9 mouse cellular contexts compared by ENCODE assay signal in genomic region chr5:121815067-121815466, GRCm38 (mm10). TPM values are rescaled to one million over a fixed set of nuclear protein-coding genes. Genes with fewer than 3 reads are reported as not detected.
DNase-seq lines count a peak whose midpoint lies in the region; ATAC-seq and TF ChIP-seq lines count a peak whose summit lies in the region.
"Had no signal": no experiment of that assay in that cellular context is flagged by ENCODE, and none has a peak within 500 bp of the region (broad histone marks: within the 10 kb centered on the region; RNA-seq: fewer than 3 reads in every experiment).

No protein-coding gene starts in this region.

- no peak for ATAC-seq in forebrain, embryonic 15.5 days (replicated peaks)
- peak; percentile 49; the same call in 1 of the 2 replicates for ATAC-seq in lung, embryonic 14.5 days (ENCODE audit: insufficient read depth)
- ATAC-seq in stomach, embryonic 15.5 days (ENCODE audit: insufficient read depth, low FRiP score, low read depth) = 0 out of 2 replicates have a peak, but pooled peaks have one; percentile 33

- H3K36me3 ChIP-seq in forebrain, embryonic 10.5 days (replicated peaks) = peaks cover 99% of the 10 kb centered on the region
- H3K36me3 ChIP-seq in forebrain, embryonic 15.5 days = peaks cover 84% of the 10 kb centered on the region
- peaks cover 98% of the 10 kb centered on the region for H3K36me3 ChIP-seq in embryonic facial prominence, embryonic 10.5 days (replicated peaks)
- H3K36me3 ChIP-seq in kidney, adult 2 months (ENCODE audit: control insufficient read depth, insufficient read depth, low read length) = peaks cover 1% of the 10 kb centered on the region; the same call in 1 of the 2 replicates
- peaks cover 97% of the 10 kb centered on the region for H3K36me3 ChIP-seq in lung, embryonic 14.5 days (ENCODE audit: insufficient read depth)
- peaks cover 75% of the 10 kb centered on the region for H3K36me3 ChIP-seq in stomach, embryonic 15.5 days

- H3K4me2 ChIP-seq in forebrain, embryonic 15.5 days (replicated peaks) = no peak overlapping the region
- H3K4me2 ChIP-seq in lung, embryonic 14.5 days = no peak overlapping the region
- no peak overlapping the region for H3K4me2 ChIP-seq in stomach, embryonic 15.5 days
- H3K4me2 ChIP-seq: heart, embryonic 15.5 days had no signal

- TF ChIP-seq POLR2A in kidney, adult 2 months (IDR thresholded peaks at IDR 0.05; ENCODE audit: low read depth, low read length) = no peak

- H3K27ac ChIP-seq in forebrain, embryonic 10.5 days = no peak overlapping the region
- no peak overlapping the region for H3K27ac ChIP-seq in forebrain, embryonic 15.5 days (replicated peaks)
- no peak overlapping the region for H3K27ac ChIP-seq in embryonic facial prominence, embryonic 10.5 days (replicated peaks)
- no peak overlapping the region for H3K27ac ChIP-seq in kidney, adult 2 months (ENCODE audit: insufficient read depth, low read depth, low read length)
- H3K27ac ChIP-seq in lung, embryonic 14.5 days (ENCODE audit: low read depth) = no peak overlapping the region
- H3K27ac ChIP-seq in stomach, embryonic 15.5 days = no peak overlapping the region
- H3K27ac ChIP-seq: heart, embryonic 15.5 days had no signal

- peak; percentile 26 for DNase-seq in forebrain, embryonic 10.5 days (ENCODE audit: extremely low spot score, low spot score)
- peak; percentile 53 for DNase-seq in urinary bladder, postnatal 25 days (ENCODE audit: low spot score)
- no peak for DNase-seq in urinary bladder, postnatal 4 days (ENCODE audit: low spot score in 2 of 2)
- DNase-seq in embryonic facial prominence, embryonic 10.5 days (ENCODE audit: low spot score) = peak; percentile 38
- DNase-seq in kidney, adult 2 months = peak; percentile 90
- peak; percentile 84 for DNase-seq in lung, embryonic 14.5 days

- 81% methylated on average over 3 of the region's 3 CpGs for WGBS in forebrain, embryonic 10.5 days
- 62% methylated on average over 3 of the region's 3 CpGs for WGBS in forebrain, embryonic 15.5 days
- WGBS in embryonic facial prominence, embryonic 10.5 days = 67% methylated on average over 3 of the region's 3 CpGs
- WGBS in kidney, adult 2 months = 28% methylated on average over 3 of the region's 3 CpGs
- WGBS in lung, embryonic 14.5 days = 57% methylated on average over 3 of the region's 3 CpGs
- WGBS in stomach, embryonic 15.5 days = 68% methylated on average over 3 of the region's 3 CpGs

- H3K9ac ChIP-seq in forebrain, embryonic 15.5 days (replicated peaks) = no peak overlapping the region
- no peak overlapping the region for H3K9ac ChIP-seq in lung, embryonic 14.5 days
- H3K9ac ChIP-seq in stomach, embryonic 15.5 days = no peak overlapping the region
- H3K9ac ChIP-seq: heart, embryonic 15.5 days had no signal

- H3K27me3 ChIP-seq in forebrain, embryonic 10.5 days (ENCODE audit: poor library complexity, severe bottlenecking) = no peaks in the 10 kb centered on the region
- H3K27me3 ChIP-seq in forebrain, embryonic 15.5 days = no peaks in the 10 kb centered on the region
- H3K27me3 ChIP-seq in embryonic facial prominence, embryonic 10.5 days (replicated peaks; ENCODE audit: low read depth, poor library complexity, severe bottlenecking) = no peaks in the 10 kb centered on the region
- H3K27me3 ChIP-seq in kidney, adult 2 months (replicated peaks; ENCODE audit: control insufficient read depth, insufficient read depth, low read length) = no peaks in the 10 kb centered on the region
- no peaks in the 10 kb centered on the region for H3K27me3 ChIP-seq in lung, embryonic 14.5 days (ENCODE audit: insufficient read depth, low read length)
- no peaks in the 10 kb centered on the region for H3K27me3 ChIP-seq in stomach, embryonic 15.5 days (replicated peaks)
- H3K27me3 ChIP-seq: heart, embryonic 15.5 days had no signal

- no peaks in the 10 kb centered on the region for H3K9me3 ChIP-seq in forebrain, embryonic 10.5 days
- H3K9me3 ChIP-seq in forebrain, embryonic 15.5 days = no peaks in the 10 kb centered on the region
- no peaks in the 10 kb centered on the region for H3K9me3 ChIP-seq in embryonic facial prominence, embryonic 10.5 days
- no peaks in the 10 kb centered on the region for H3K9me3 ChIP-seq in lung, embryonic 14.5 days (ENCODE audit: low read depth, low read length)
- no peaks in the 10 kb centered on the region for H3K9me3 ChIP-seq in stomach, embryonic 15.5 days
- H3K9me3 ChIP-seq: heart, embryonic 15.5 days had no signal

- peak; percentile 70 for TF ChIP-seq CTCF in kidney, adult 2 months (conservative IDR thresholded peaks at IDR 0.05; ENCODE audit: insufficient read depth, insufficient read length, low read depth, low read length)
- TF ChIP-seq CTCF in lung, embryonic 14.5 days (IDR thresholded peaks at IDR 0.05; ENCODE audit: low read depth) = peak; percentile 78

- no peaks in the 10 kb centered on the region for H3K4me1 ChIP-seq in forebrain, embryonic 10.5 days
- H3K4me1 ChIP-seq in forebrain, embryonic 15.5 days = no peaks in the 10 kb centered on the region
- H3K4me1 ChIP-seq in embryonic facial prominence, embryonic 10.5 days = no peaks in the 10 kb centered on the region
- H3K4me1 ChIP-seq in kidney, adult 2 months (ENCODE audit: control insufficient read depth, insufficient read depth, low read length) = peaks cover 4% of the 10 kb centered on the region; the same call in 1 of the 2 replicates
- no peaks in the 10 kb centered on the region for H3K4me1 ChIP-seq in lung, embryonic 14.5 days (ENCODE audit: insufficient read depth)
- no peaks in the 10 kb centered on the region for H3K4me1 ChIP-seq in stomach, embryonic 15.5 days

- no peak overlapping the region for H3K4me3 ChIP-seq in forebrain, embryonic 10.5 days
- no peak overlapping the region for H3K4me3 ChIP-seq in forebrain, embryonic 15.5 days
- no peak overlapping the region for H3K4me3 ChIP-seq in embryonic facial prominence, embryonic 10.5 days
- no peak overlapping the region for H3K4me3 ChIP-seq in kidney, adult 2 months (ENCODE audit: insufficient read depth, low read depth, low read length)
- H3K4me3 ChIP-seq in lung, embryonic 14.5 days (ENCODE audit: low read depth, low read length) = no peak overlapping the region
- no peak overlapping the region for H3K4me3 ChIP-seq in stomach, embryonic 15.5 days (replicated peaks)
- H3K4me3 ChIP-seq: heart, embryonic 15.5 days had no signal

RNA-seq across cellular contexts. Expression of gene Sh2b3, which starts 22.4 kb away (rescaled TPM):
- 5.4 and 5.5 TPM in 2 replicates for polyA plus RNA-seq in forebrain, embryonic 10.5 days (2016; fragmentation: Nextera tagmentation; extraction: Ambion mirVana)
- polyA plus RNA-seq in forebrain, embryonic 15.5 days (2015; fragmentation: Nextera tagmentation; extraction: Ambion mirVana) = 5.9 and 6.7 TPM in 2 replicates
- 7.9 TPM in 2 replicates for polyA plus RNA-seq in embryonic facial prominence, embryonic 10.5 days (2016; fragmentation: Nextera tagmentation; extraction: Ambion mirVana)
- polyA plus RNA-seq in kidney, adult 2 months (2012; rRNA removed) = 19.7 and 20.8 TPM in 2 replicates
- 24.2 and 26.4 TPM in 2 replicates for polyA plus RNA-seq in lung, embryonic 14.5 days (2014; fragmentation: Nextera tagmentation; extraction: Ambion mirVana)
- polyA plus RNA-seq in stomach, embryonic 15.5 days (2015; fragmentation: Nextera tagmentation; extraction: Ambion mirVana) = 15.7 and 16.0 TPM in 2 replicates

RNA-seq across cellular contexts. Expression of gene Pheta1, which starts 33.7 kb away (rescaled TPM):
- 45.3 and 47.8 TPM in 2 replicates for polyA plus RNA-seq in forebrain, embryonic 10.5 days (2016; fragmentation: Nextera tagmentation; extraction: Ambion mirVana)
- polyA plus RNA-seq in forebrain, embryonic 15.5 days (2015; fragmentation: Nextera tagmentation; extraction: Ambion mirVana) = 58.9 and 59.3 TPM in 2 replicates
- 56.5 and 60.0 TPM in 2 replicates for polyA plus RNA-seq in embryonic facial prominence, embryonic 10.5 days (2016; fragmentation: Nextera tagmentation; extraction: Ambion mirVana)
- polyA plus RNA-seq in kidney, adult 2 months (2012; rRNA removed) = 19.1 and 23.4 TPM in 2 replicates
- polyA plus RNA-seq in lung, embryonic 14.5 days (2014; fragmentation: Nextera tagmentation; extraction: Ambion mirVana) = 22.2 TPM in 2 replicates
- 23.7 and 26.1 TPM in 2 replicates for polyA plus RNA-seq in stomach, embryonic 15.5 days (2015; fragmentation: Nextera tagmentation; extraction: Ambion mirVana)

Comparison
In these comparisons a context has a peak if more than half of its experiments do, and no peak if none do; other contexts are left out.
1. DNase-seq: peak in forebrain, embryonic 10.5 days (single experiment), urinary bladder, postnatal 25 days (single experiment), embryonic facial prominence, embryonic 10.5 days (single experiment), kidney, adult 2 months (single experiment) and lung, embryonic 14.5 days (single experiment); none in urinary bladder, postnatal 4 days (0 of 2).